Mouse (Mus musculus) hindbrain, postnatal 0 days (tissue): ENCODE results near the gene Cd34. TPM values are rescaled to one million over a fixed set of nuclear protein-coding genes. Genes with fewer than 3 reads are reported as not detected.
A peak's percentile ranks its signal among the peaks of the same experiment; 100 is the strongest.

ENCODE experiments used
- ATAC-seq: fragments of 200-750 bp; cut with Nextera tagmentation; 2 replicates; pipeline ENCODE4 v1.8.0; 2017; ENCODE audit warnings: mild to moderate bottlenecking, moderate TSS enrichment, moderate library complexity
- DNase-seq: peaks from one replicate; pipeline ENCODE4 v3.0.0-alpha.2; 2015; ENCODE audit warnings: low spot score
- H3K27ac ChIP-seq: fragments of 300-500 bp; sonication (generic); 2 replicates; pipeline ENCODE4 v1.5.1; 2014; ENCODE audit warnings: mild to moderate bottlenecking
- H3K27me3 ChIP-seq: fragments of 300-500 bp; sonication (generic); 2 replicates; pipeline ENCODE4 v1.6.1; 2014; ENCODE audit warnings: low read length, mixed read lengths; ENCODE audit not compliant: insufficient read depth
- H3K36me3 ChIP-seq: fragments of 300-500 bp; sonication (generic); 2 replicates; pipeline ENCODE4 v1.6.1; 2014; ENCODE audit warnings: low read length, mixed read lengths; ENCODE audit not compliant: insufficient read depth
- H3K4me1 ChIP-seq: fragments of 300-500 bp; sonication (generic); 2 replicates; pipeline ENCODE4 v1.6.1; 2014; ENCODE audit warnings: antibody characterized with exemption, low read length, mixed read lengths; ENCODE audit not compliant: insufficient read depth
- H3K4me2 ChIP-seq: fragments of 300-500 bp; sonication (generic); 2 replicates; pipeline ENCODE4 v1.6.1; 2014; ENCODE audit warnings: low read depth, mild to moderate bottlenecking, low read length, moderate library complexity, mixed read lengths
- H3K4me3 ChIP-seq: fragments of 300-500 bp; sonication (generic); 2 replicates; pipeline ENCODE4 v1.5.1; 2014; ENCODE audit warnings: low read length
- H3K9ac ChIP-seq: fragments of 300-500 bp; sonication (generic); replicated peaks from 2 replicates; pipeline ENCODE4 v1.6.1; 2014; ENCODE audit warnings: mild to moderate bottlenecking, low read length, moderate library complexity, mixed read lengths
- H3K9me3 ChIP-seq: fragments of 300-500 bp; sonication (generic); 2 replicates; pipeline ENCODE4 v1.6.1; 2016; ENCODE audit warnings: low read length, mixed read lengths
- CTCF ChIP-seq: IDR thresholded peaks from 2 replicates; pipeline ENCODE4 v1.5.1; 2016; ENCODE audit warnings: antibody characterized with exemption, control low read depth, low read depth
- WGBS: fragments of 180-500 bp; shearing (Covaris S2); extraction: QIAGEN DNeasy Blood & Tissue Kit; methylation state at CpG from one replicate; pipeline ENCODE4 v1.1.7; 2014; 5-methylcytosine and 5-hydroxymethylcytosine counted together
- polyA plus RNA-seq: library from polyadenylated mRNA; unstranded; fragments of >200 nt; fragmentation: Nextera tagmentation; extraction: Ambion mirVana; gene quantifications from 2 replicates; pipeline ENCODE4 v1.2.1, GENCODE M21; 2015
- total RNA-seq: library from RNA; depleted of rRNA; stranded (reverse); fragments of >200 nt; gene quantifications from 2 replicates; pipeline ENCODE4 v1.2.3, GENCODE M21; 2014

The Cd34 gene
- total and polyA plus RNA-seq, 2 experiments from 2014 or later = 21.6 to 23.5 TPM

GRCm38 (mm10) chr1:194943485-194943884 is 4.9 kb downstream of the Cd34 start:
- ATAC-seq = no peak

DNA sequence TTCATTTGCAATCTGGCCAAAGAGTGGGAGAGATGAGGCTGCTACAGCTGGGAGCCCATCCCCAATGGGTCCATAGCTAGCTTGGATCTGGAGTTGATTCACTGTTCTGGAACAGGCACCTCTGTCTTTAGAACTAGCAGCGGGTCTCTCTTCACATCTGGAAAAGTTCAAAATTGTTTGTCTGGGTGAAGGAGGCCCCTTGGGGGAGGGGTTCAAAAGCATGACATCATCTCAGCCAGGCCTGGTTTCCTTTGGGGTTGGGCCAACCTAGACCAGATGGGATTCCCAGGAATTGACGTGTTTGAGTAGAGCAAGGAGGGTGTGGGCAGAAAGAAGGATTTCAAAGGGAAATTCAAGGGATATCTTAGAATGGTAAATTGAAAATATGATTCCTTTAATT is 6.8 kb downstream of the Cd34 start:
- Histone ChIP-seq H3K9ac (no peak overlapping the region), H3K4me3 (no peak overlapping the region), H3K4me2 (no peak overlapping the region), H3K27me3 (no peaks in the 10 kb centered on the region), H3K36me3 (no peaks in the 10 kb centered on the region), H3K4me1 (no peaks in the 10 kb centered on the region), H3K9me3 (no peaks in the 10 kb centered on the region), H3K27ac (no peak overlapping the region)
- ATAC-seq (no peak), DNase-seq (no peak)
- TF ChIP-seq CTCF = no peak
- 54% methylated on average over 2 of the region's 2 CpGs for WGBS

More at GRCm38 (mm10) chr1:194943485-194943884, 4.9 kb downstream of the Cd34 start:
- TF ChIP-seq CTCF = no peak
- H3K4me1 ChIP-seq = peaks cover 4% of the 10 kb centered on the region; the same call in 1 of the 2 replicates
- no peaks in the 10 kb centered on the region for H3K9me3 ChIP-seq
- H3K27me3 ChIP-seq = peaks cover 3% of the 10 kb centered on the region; the same call in 1 of the 2 replicates
- no peak overlapping the region for H3K4me3 ChIP-seq
- no peak overlapping the region for H3K27ac ChIP-seq
- no peak overlapping the region for H3K4me2 ChIP-seq
- DNase-seq = no peak
- H3K36me3 ChIP-seq = no peaks in the 10 kb centered on the region
- H3K9ac ChIP-seq = no peak overlapping the region
- WGBS = 79% methylated on average over 5 of the region's 5 CpGs

- Histone ChIP-seq H3K36me3 (no peaks in the 10 kb centered on the region), H3K4me1 (no peaks in the 10 kb centered on the region), H3K4me3 (no peak overlapping the region), H3K27me3 (no peaks in the 10 kb centered on the region), H3K9ac (no peak overlapping the region), H3K4me2 (no peak overlapping the region), H3K9me3 (no peaks in the 10 kb centered on the region), H3K27ac (no peak overlapping the region)
- 87% methylated on average over 1 of the region's 1 CpGs for WGBS
- DNase-seq (no peak), ATAC-seq (no peak)
- no peak for TF ChIP-seq CTCF
These were observed 7.8 kb downstream of the Cd34 start for GRCm38 (mm10) chr1:194946467-194946866.

GRCm38 (mm10) chr1:194950913-194951312 is 12.3 kb downstream of the Cd34 start:
- 62% methylated on average over 2 of the region's 2 CpGs for WGBS
- H3K4me2 ChIP-seq = no peak overlapping the region
- no peak overlapping the region for H3K27ac ChIP-seq
- no peaks in the 10 kb centered on the region for H3K9me3 ChIP-seq
- no peaks in the 10 kb centered on the region for H3K27me3 ChIP-seq
- no peaks in the 10 kb centered on the region for H3K36me3 ChIP-seq
- peak; percentile 59 for TF ChIP-seq CTCF
- no peak overlapping the region for H3K4me3 ChIP-seq
- DNase-seq (peak; percentile 63), ATAC-seq (no peak)
- H3K4me1 ChIP-seq = no peaks in the 10 kb centered on the region
- H3K9ac ChIP-seq = no peak overlapping the region

DNA sequence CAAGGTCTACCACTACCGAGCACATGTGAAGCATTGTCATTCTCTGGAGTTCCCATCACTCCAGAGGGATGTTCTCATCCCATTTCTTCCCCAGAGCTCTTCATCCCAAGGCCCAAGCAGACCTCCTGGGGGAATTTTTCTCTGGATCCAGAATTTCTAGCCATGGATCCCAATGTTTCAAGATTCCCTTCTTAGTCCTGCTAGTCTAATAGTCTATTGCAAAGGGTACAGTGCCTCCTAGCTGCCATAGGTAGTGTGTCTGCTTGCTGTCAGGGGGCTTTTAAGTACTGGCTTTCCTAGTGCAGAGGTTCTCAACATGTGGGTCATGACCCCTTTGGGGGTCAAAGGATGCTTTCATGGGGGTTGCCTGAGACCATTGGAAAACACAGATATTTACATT is 14.3 kb downstream of the Cd34 start:
- H3K9me3 ChIP-seq = no peaks in the 10 kb centered on the region
- H3K4me2 ChIP-seq = no peak overlapping the region
- no peaks in the 10 kb centered on the region for H3K36me3 ChIP-seq
- ATAC-seq (no peak), DNase-seq (no peak)
- H3K4me1 ChIP-seq = no peaks in the 10 kb centered on the region
- H3K27me3 ChIP-seq = no peaks in the 10 kb centered on the region
- peak; percentile 38 for TF ChIP-seq CTCF
- H3K4me3 ChIP-seq = no peak overlapping the region
- WGBS = 82% methylated on average over 1 of the region's 1 CpGs
- no peak overlapping the region for H3K27ac ChIP-seq
- no peak overlapping the region for H3K9ac ChIP-seq

DNA sequence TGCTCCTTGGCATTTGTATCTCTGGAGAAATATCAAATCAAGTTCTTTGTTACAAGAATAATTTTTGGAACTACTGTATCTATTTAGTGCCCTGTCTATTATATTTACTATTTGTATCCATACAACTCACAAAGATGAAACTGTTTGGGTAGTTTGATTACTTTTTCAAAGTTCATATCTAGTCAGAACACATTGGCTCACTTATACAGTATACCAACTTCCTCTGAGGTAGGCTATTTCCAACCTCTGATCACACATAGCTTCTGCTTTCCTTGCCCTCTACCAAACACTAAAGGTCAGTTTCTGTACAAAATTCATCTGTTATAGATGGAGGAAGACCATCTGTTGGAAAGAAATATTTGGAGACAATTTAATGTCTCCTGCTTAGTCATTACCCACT is 16.1 kb downstream of the Cd34 start:
- DNase-seq = no peak
- ATAC-seq = no peak
- H3K9ac ChIP-seq = no peak overlapping the region
- no peak for TF ChIP-seq CTCF
- no peaks in the 10 kb centered on the region for H3K36me3 ChIP-seq
- no peak overlapping the region for H3K4me3 ChIP-seq
- H3K4me2 ChIP-seq = no peak overlapping the region
- no peaks in the 10 kb centered on the region for H3K27me3 ChIP-seq
- H3K27ac ChIP-seq = no peak overlapping the region
- no peaks in the 10 kb centered on the region for H3K4me1 ChIP-seq
- H3K9me3 ChIP-seq = no peaks in the 10 kb centered on the region

- Histone ChIP-seq H3K4me1 (no peaks in the 10 kb centered on the region), H3K36me3 (no peaks in the 10 kb centered on the region), H3K27me3 (no peaks in the 10 kb centered on the region), H3K4me2 (no peak overlapping the region), H3K9me3 (no peaks in the 10 kb centered on the region), H3K9ac (no peak overlapping the region), H3K4me3 (no peak overlapping the region), H3K27ac (no peak overlapping the region)
- ATAC-seq = no peak
- TF ChIP-seq CTCF = no peak
- 41% methylated on average over 2 of the region's 2 CpGs for WGBS
- DNase-seq = no peak
These were observed 17.1 kb downstream of the Cd34 start for GRCm38 (mm10) chr1:194955749-194956148.

- Histone ChIP-seq H3K9me3 (no peaks in the 10 kb centered on the region), H3K27ac (no peak overlapping the region), H3K4me1 (no peaks in the 10 kb centered on the region), H3K9ac (no peak overlapping the region), H3K27me3 (no peaks in the 10 kb centered on the region), H3K4me3 (no peak overlapping the region), H3K4me2 (no peak overlapping the region), H3K36me3 (no peaks in the 10 kb centered on the region)
- WGBS = 92% methylated on average over 2 of the region's 2 CpGs
- DNase-seq (no peak), ATAC-seq (no peak)
- TF ChIP-seq CTCF = no peak
These were observed 18.4 kb downstream of the Cd34 start for GRCm38 (mm10) chr1:194957021-194957420.
